Mouse (Mus musculus) heart, postnatal 10 days (tissue): ENCODE data around the gene Ppp1r9b. TPM values are rescaled to one million over a fixed set of nuclear protein-coding genes. Genes with fewer than 3 reads are reported as not detected.
"Not testable (repeated sequence)": the region's sequence is repeated elsewhere in the genome, so short reads cannot be mapped to it uniquely, and the experiment has no call there.

ENCODE experiments used
- DNase-seq, 2 experiments: peaks; one replicate each; pipeline ENCODE4 v3.0.0; 2021
- intact Hi-C: fragments of 180-260 bp; cut with DNase I; formaldehyde crosslinking; loops from one replicate; pipeline ENCODE4 v1.15.1; 2025
- total RNA-seq, 2 experiments: library from RNA; stranded (reverse); gene quantifications; 2 replicates each; pipeline ENCODE4 v1.2.3; 2021

Gene Ppp1r9b
- total RNA-seq: 10 to 100 TPM; 51.3 to 58.5 TPM

DNA sequence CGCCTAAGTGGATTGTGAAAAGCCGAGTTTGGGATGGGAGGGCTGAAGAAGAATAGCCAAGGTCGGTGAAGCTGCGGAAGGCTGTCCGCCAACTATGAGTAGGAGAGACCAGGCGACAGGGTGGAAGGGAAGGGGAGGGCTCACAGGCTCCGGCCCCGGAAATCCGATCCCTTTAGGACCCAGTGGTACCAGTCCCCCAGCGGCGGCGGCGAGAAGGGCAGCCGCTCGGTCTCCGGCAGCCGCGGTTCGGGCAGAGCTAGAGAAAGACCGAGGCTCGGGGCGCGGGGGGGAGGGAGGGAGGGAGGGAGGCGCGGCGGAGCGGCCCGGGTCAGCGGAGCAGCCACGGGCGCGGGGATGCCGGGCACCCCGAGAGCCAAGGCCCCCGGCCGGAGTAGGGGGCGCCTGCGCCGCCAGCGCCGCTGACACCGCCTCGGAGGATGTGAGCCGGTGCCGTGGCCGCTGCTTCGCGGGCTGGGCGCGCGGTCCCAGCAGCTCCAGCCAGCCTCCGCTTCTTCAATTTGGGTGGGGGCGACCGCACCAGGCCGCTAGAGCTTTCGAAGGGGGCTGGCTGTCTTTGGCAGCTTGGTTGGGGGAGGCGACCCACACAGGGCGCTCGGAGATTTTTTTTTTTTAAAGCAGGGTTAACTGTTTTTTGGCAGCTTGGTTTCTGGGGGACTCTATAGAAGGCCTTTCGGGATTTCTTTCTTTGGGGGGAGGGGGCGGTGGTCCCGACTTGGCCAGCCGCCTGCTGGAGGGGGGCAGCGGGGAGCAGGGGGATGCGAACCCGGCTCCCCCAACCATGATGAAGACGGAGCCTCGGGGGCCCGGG, at the start of gene Ppp1r9b:
TSS of gene Ppp1r9b (plus strand) at position 287 of the 829 bp plus-strand sequence.
- intact Hi-C loops: no loop called here
- peak; percentile 96 for DNase-seq

DNA sequence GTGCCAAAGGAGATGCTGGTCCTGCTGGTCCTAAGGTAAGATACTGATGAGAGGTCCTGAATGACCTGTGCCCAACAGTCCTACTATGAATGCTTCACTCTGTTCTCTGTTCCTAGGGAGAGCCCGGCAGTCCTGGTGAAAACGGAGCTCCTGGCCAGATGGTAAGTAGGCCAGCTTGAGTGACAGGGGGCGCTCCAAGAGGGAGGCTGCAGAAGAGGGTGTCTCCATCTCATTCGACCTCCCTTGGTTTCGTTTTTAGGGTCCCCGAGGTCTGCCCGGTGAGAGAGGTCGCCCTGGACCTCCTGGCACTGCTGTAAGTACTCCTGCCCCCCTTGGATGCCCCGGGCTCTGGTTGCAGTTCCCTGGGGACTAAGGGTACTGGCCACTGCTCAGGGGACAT, 49.7 kb upstream of the Ppp1r9b start:
- peak in 1 of 2 experiments; percentile 35 for DNase-seq
- intact Hi-C loops: no loop called here

DNA sequence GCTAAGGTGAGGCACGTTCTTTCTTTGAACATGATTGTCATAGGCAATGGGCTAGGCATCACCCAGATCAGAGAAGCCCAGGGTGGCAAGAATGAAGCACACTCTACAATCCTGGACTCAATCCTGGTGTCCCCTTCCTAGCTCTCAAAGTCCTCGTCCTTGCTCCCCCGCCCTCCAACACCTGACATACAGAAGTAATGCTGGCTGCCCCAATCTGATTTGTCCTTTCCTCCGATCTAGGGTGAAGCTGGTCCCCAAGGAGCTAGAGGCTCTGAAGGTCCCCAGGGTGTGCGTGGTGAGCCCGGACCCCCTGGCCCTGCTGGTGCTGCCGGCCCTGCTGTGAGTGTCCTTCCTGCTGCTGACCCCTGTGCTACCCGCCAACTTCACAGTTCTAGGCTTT, 49.1 kb upstream of the Ppp1r9b start:
- intact Hi-C loops: no loop called here

DNA sequence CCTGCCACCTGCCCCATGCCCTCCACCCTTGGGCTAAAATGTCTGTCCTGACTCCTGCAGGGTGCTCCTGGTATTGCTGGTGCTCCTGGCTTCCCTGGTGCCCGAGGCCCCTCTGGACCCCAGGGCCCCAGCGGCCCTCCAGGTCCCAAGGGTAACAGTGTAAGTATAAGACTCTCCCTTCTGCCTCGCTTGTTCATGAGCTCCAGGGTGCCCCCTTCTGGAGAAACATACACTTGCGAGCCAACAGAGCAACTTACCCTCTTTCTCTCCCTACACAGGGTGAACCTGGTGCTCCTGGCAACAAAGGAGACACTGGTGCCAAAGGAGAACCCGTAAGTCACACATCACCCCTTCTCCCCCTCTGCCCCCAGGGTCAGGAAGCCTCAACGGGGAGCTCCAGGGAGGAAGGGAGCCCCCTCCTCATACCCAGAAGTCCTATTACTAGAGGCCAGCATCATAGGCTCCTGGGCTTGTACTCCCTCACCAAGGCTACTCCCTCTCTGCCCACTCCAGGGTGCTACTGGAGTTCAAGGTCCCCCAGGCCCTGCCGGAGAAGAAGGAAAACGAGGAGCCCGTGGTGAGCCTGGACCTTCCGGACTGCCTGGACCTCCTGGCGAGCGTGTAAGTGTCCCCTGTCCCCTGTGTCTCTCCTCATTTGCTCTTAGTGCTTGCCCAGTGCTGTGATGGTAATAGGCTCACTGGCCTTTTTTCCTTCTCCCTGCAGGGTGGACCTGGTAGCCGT, 48.4 kb upstream of the Ppp1r9b start:
- peak; percentile 62 to 75 for DNase-seq

More for the DNA sequence above, 49.1 kb upstream of the Ppp1r9b start:
- DNase-seq: peak in 1 of 2 experiments; percentile 13

DNA sequence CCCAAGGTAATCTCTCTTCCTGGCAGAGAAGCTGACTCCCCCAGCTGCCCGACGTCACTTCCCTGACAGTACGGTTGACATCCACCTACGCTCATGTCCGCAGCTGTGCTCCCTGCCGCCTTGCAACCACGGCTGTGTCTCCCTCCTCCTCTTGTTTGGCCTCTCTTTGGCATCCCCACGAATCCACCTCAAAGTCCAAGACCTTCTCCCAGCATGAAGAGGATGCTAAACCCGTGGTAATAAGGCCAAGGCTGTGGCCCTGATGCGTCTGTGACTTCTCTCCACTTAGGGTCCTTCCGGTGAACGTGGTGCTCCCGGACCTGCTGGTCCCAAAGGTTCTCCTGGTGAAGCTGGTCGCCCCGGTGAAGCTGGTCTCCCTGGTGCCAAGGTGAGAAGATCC, 47.8 kb upstream of the Ppp1r9b start:
- intact Hi-C loops: no loop called here
- DNase-seq: peak; percentile 13 to 40

More for the DNA sequence above, 48.4 kb upstream of the Ppp1r9b start:
- intact Hi-C loops: no loop called here

DNA sequence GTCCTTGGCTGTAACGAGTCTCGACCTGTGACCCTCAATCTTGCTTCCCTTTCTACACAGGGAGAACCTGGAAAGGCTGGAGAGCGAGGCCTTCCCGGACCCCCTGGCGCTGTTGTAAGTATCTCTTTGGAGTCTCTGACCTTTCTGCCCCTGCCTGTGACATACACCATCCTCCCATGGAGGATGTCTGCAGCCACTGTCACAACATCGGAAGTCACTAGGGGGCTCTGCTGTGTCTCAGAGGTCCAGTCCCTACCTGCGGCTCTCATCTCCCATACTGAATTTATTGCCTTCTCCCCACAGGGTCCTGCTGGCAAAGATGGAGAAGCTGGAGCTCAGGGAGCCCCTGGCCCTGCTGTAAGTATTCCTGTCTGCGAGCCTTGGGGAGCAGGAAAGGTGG, 46.5 kb upstream of the Ppp1r9b start:
- intact Hi-C loops: no loop called here
- peak in 1 of 2 experiments; percentile 33 for DNase-seq

DNA sequence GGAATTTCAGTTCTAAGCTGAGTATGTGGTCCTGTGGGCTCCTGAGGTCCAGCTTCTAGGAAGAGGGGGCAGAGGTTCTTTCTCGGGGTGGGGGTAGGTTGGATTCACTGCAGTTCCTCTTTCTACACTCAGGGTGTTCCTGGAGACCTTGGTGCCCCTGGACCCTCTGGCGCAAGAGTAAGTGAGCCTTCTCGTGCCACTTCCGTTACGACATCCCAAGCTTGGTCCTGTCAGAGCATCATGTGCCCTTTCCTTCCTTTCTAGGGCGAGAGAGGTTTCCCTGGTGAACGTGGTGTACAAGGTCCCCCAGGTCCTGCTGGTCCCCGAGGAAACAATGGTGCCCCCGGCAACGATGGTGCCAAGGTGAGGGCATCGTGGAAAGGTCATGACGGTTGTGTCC, 45.6 kb upstream of the Ppp1r9b start:
- no peak for DNase-seq
- intact Hi-C loops: no loop called here

DNA sequence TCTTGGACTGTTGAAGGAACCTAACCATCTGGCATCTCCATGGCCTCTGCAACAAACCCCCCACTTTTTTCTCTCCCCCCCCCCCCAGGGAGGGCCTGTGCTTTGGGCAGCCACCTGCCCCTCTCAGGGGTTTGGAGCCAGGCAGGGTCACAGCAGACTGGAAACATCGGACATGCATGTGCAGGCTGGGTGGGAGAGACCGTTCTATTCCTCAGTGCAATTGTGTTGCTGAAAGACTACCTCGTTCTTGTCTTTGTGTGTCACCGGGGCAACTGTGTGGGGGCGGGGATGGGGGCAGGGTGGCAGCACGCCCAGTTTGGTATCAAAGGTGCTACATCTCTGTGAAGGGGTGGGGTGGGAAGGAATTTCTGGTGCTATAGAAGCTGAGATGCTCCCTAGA, 38.7 kb upstream of the Ppp1r9b start:
- DNase-seq: peak in 1 of 2 experiments; percentile 14
- intact Hi-C loops: no loop called here

DNA sequence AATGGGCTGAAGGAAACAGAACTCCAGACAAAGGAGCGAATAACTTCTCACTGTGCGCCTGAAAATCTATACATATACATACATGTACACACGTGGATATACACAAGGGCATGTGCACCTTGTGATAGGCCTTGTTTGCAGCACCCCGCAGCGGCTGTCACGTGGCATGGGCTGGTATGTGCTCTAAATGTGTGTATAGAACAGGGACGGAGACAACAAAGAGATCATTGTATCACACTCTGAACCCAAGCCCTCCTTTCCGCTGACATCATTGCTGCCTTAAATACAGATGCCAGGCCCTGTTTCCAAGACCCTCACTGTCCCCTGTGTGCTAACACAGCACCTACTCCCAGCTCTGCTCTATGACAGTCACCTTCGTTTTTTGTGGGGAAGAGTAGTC, 35.7 kb upstream of the Ppp1r9b start:
- no peak for DNase-seq
- intact Hi-C loops: no loop called here

DNA sequence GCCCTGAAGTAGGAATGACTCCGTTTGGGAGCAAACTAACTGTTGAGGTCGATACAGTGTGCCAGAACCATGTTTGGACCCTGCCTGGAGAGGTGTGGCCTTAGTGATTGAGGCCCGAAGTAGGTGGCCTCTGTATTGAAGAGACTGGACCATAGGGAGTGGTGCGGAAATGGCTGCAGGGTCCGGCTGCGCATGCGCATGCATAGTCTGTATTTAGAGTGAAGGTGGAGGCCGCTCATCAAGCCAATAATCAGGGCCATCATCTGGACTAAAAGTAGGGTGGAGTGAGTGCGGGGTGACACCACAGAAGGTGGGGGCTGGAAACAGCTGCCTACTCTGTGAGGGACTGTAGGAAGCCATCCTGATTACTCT, 33.2 kb upstream of the Ppp1r9b start:
- intact Hi-C loops: no loop called here
- DNase-seq: peak; percentile 73 to 76

DNA sequence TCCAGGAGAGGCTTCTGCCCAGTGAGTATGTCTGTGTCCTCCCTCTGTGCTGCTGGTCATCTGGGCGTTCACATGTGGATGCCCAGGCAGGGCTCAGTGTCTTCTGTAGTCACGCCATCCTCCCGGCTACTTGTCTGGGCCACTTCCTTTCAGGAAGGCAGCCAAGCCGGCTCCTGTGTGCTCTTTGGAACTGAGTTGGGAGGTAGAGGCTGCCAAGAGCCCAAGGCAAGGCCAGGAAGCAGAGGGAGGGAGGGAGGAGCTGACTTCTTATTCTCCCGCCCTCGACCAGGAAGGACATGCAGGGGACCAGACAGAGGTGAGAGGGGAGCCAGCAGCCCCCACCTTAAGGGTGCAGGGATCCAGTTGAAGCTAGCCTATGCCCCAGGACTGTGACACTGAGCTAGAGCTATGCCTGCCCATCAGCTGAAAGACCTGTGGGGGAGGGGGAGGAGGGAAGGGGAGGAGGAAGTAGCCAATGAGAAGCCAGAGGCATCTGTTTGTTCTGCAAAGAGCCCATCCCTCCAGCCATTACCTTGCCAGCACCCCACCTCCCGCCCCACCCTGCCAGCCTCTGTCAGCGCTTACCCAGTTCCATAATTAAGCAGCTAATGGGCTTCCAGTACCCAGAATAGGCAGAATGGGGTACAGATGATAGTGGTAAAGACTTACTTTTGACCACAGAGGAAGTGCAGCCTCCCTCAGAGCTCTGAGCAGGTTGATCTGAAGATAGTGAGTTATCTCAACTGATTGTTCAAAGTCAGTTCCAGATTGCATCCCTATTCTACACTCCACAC, 32.6 kb upstream of the Ppp1r9b start:
- peak; percentile 92 to 93 for DNase-seq

DNA sequence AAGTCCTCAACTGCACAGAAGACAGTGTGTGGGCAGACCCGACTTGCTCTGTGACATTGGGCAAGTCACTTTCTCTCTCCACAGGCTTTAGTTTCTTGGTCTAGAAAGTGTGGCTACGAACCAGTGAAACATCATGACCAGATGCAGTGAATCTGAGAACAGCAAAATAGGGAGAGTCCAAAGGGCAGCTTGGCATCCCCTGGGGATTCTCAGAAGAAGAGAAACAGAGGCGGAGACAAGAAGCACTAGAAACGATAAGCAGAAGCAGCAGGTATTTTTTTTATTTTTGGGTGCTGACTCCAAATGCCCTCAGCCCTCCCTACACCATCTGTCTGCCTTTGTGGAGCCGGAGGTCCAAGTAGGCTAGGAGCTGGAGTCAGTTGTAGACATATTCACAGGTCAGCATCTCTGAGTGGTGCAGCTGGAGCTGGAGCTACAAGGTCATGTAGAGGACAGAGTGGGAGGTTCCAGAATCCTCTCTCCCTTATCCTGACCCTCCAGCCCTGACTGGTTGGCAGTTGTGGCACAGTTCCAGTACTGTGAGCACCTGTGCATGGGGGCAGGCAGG, 28.2 kb upstream of the Ppp1r9b start:
- DNase-seq: peak in 1 of 2 experiments; percentile 7
- intact Hi-C loops: no loop called here

More for the DNA sequence above, 32.6 kb upstream of the Ppp1r9b start:
- intact Hi-C loops: no loop called here

DNA sequence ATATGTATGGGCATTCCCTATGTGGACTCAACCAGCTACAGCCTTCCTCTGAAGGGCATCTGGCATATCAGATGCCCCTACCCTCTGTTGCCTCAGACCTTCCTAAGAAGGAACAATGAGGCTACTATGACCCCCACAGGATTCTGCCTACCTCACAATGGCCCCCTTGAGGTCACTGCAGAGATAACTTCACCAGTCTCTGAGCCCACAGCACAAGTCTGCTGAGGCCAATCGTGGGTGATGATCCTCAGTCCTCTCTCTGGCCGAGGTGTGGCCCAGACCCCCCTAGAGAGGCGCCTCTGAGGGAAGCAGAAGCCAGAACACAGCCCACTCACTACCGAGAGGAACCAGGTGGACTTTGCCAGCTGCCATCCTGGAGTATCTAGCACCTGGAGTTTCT, 23.4 kb upstream of the Ppp1r9b start, which contains the start of gene Hils1:
TSS of gene Hils1 (plus strand) at position 175 of the 400 bp plus-strand sequence.
- DNase-seq: no peak
- intact Hi-C loops: no loop called here

DNA sequence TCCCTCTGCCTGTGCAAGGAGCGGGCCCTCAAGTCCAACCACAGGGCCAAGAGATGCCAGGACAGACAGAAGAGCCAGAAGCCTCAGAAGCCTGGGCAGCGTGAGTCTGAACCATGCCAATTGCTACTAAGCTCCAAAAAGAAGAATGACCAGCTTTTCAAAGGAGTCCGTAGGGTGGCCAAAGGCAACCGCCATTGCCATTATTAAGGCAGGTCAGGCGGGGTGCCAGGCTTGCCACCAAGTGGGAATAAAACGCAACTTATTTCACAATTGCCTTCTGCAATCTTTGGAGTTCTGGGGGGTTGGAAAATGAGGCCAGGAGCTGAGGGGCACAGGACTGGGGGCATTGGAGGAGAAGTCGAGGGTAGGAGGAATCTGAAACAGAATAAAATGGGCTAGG, 22.6 kb upstream of the Ppp1r9b start:
- peak in 1 of 2 experiments; percentile 4 for DNase-seq
- intact Hi-C loops: no loop called here

DNA sequence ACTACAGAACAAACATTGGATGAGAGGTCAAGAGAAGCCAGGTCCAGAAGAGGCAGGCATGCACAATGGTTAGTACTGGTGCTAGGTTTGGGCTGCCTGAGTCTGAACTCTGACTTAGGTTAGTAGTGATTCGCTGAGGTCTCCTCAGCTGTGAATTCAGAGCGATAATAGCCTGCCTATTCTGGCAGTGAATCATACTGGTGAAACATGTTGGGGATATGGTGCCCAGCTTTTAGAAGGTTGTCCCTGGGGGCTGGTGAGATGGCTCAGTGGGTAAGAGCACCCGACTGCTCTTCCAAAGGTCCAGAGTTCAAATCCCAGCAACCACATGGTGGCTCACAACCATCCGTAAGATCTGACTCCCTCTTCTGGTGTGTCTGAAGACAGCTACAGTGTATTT, 21.1 kb upstream of the Ppp1r9b start:
- not testable (repeated sequence) for DNase-seq
- intact Hi-C loops: loop anchor here (1.0 kb wide), 2 partner anchors 30 to 103 kb away; no protein-coding TSS in a partner anchor

DNA sequence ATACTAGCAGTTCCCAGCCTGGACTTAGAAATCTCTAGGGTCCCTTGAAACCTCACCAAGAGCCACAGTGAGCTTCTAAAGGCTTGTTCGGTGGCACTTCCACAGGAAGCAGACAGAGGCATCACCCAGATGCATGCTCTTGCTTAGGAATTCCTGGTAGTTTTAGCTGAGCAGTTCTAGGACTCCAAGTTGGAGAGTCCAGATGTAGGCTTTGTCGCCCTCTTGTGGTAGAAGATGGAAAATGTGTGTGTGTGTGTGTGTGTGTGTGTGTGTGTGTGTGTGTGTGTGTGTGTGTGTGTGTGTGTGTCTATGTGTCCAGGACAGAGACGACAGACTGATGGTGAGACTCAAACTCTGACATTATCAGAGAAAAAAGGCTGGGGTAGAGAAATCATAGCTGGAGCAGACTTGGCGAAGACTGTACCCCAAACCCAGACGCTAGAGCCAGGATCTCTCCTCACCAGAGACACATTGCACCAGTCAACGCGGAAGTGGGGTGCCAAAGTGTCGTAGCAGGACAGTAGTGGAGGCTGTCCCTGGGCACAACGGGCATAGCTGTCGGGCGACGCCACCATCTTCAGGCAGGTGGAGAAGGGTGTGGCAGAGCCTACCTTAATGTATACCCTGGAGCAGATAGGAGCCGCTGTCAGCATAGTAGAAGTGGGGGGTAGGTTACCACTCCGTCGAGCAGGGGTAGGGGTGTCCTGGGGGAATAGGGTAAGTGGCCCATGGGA, 20.5 kb upstream of the Ppp1r9b start:
- peak; percentile 83 to 91 for DNase-seq
- intact Hi-C loops: loop anchor here (1.0 kb wide), 2 partner anchors 31 to 104 kb away; no protein-coding TSS in a partner anchor

DNA sequence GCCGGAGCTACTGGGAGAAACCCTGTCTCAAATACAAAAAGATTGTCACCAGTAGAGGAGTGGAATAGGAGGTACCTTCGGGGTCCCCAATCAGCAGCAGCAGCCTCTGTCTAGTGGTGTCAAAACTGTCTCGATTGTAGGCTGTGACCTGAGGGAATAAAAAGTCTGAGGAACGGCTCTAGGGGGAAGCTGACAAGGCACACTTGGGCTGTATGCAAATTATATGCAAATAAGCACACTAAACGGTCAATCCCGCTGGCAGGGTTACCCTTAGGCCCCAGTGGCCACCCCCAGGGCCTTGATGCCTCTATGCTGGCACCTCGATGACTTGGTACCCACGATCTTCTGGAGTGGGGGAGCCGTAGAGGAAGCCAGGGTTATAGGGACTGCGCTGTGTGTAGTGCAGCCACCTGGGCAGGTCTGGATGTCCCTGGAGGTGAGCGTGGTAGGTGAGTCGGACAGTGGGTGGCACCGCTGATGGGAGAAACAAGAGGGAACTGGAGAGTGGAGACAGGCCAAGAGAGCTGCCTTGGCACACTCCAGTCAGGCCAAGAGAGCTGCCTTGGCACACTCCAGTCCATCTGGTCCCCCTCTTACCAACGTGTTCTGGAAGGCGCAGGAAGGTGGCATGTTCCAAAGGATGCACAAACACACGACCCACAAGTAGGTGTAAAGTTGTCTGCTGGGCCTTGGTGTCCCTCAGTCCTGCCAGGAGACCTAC, 18.8 kb upstream of the Ppp1r9b start:
- intact Hi-C loops: no loop called here
- DNase-seq: peak in 1 of 2 experiments; percentile 14

DNA sequence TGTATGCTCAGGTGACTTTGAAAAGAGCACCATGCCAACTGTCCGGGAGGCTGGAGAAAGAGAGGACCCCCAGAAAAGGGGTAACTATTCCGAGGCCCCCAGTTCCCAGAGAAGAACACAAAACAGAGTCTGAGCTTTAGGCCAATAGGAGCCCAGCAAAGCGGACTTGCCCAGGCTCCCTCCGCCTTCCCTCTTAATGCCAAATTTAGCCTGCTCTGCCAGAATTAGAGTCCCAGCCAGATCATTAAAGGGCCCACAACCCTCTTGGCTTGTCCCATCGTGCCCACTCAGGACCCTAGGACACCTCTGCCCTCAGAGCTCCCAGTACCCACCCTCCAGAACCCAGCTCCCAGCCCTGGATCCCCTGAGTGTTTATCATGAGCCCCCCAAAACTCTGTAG, 17.9 kb upstream of the Ppp1r9b start:
- intact Hi-C loops: no loop called here
- DNase-seq: peak in 1 of 2 experiments; percentile 44

DNA sequence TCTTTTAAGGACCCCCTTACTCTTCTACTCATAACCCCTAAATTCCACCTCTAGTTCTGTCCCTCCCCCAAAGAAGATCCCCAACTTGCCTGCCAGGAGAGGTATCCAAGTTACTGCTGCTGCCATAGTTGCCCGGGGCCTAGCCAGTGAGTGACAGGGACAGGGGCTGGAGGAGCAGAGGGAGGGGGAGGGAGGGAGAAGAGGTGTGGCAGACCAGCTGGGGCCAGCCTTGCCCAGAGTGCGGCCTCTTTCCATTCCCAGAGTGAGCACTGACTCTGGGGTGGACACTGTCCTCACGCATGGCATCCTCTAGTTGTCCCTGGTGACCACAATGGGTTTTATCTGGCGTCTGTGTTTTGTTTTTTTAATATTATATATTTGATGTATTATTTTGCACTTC, 17.5 kb upstream of the Ppp1r9b start:
- intact Hi-C loops: no loop called here

More for the DNA sequence above, 17.5 kb upstream of the Ppp1r9b start:
- DNase-seq: peak; percentile 61 to 64
